Mouse (Mus musculus) right cerebral cortex, postnatal 4 days (tissue): Measurements from ENCODE around the gene Itm2c.

Source experiments
- DNase-seq: peaks from one replicate; pipeline ENCODE4 v3.0.0-alpha.2; 2022

The Itm2c gene

GRCm38 (mm10) chr1:85900521-85901333, 6.6 kb downstream of the Itm2c start:
- no peak for DNase-seq

GRCm38 (mm10) chr1:85901516-85902107, 7.5 kb downstream of the Itm2c start:
- no peak for DNase-seq

GRCm38 (mm10) chr1:85902108-85902561, 8.1 kb downstream of the Itm2c start:
- DNase-seq = no peak

- no peak for DNase-seq
These were observed 12.8 kb downstream of the Itm2c start for GRCm38 (mm10) chr1:85906892-85907291.

- no peak for DNase-seq
These were observed 14.9 kb downstream of the Itm2c start for GRCm38 (mm10) chr1:85908754-85909590.

GRCm38 (mm10) chr1:85913078-85913755, 19.1 kb downstream of the Itm2c start:
- DNase-seq = no peak

GRCm38 (mm10) chr1:85915890-85916289, 21.8 kb downstream of the Itm2c start:
- DNase-seq = no peak

- DNase-seq = no peak
These were observed 22.9 kb downstream of the Itm2c start for GRCm38 (mm10) chr1:85916830-85917450.

- DNase-seq = no peak
These were observed 25.5 kb downstream of the Itm2c start for GRCm38 (mm10) chr1:85919621-85920020.

GRCm38 (mm10) chr1:85921725-85922124, 27.6 kb downstream of the Itm2c start:
- DNase-seq = no peak

GRCm38 (mm10) chr1:85922127-85922864, 28.2 kb downstream of the Itm2c start:
- no peak for DNase-seq

GRCm38 (mm10) chr1:85922865-85923211, 28.8 kb downstream of the Itm2c start:
- DNase-seq = no peak

GRCm38 (mm10) chr1:85925183-85925582, 31.1 kb downstream of the Itm2c start:
- no peak for DNase-seq

GRCm38 (mm10) chr1:85928057-85928687, 34.1 kb downstream of the Itm2c start, which contains the start of gene 4933407L21Rik:
Gene 4933407L21Rik (plus strand): TSS chr1:85928483.
- peak; percentile 66 for DNase-seq

GRCm38 (mm10) chr1:85928688-85929065, 34.6 kb downstream of the Itm2c start:
- DNase-seq = no peak

GRCm38 (mm10) chr1:85929406-85929805, 35.3 kb downstream of the Itm2c start:
- DNase-seq = no peak

GRCm38 (mm10) chr1:85931170-85931569, 37.1 kb downstream of the Itm2c start:
- no peak for DNase-seq

GRCm38 (mm10) chr1:85933226-85933625, 39.1 kb downstream of the Itm2c start:
- no peak for DNase-seq

- DNase-seq = no peak
These were observed 39.8 kb downstream of the Itm2c start for GRCm38 (mm10) chr1:85933631-85934465.

GRCm38 (mm10) chr1:85934560-85934959, 40.5 kb downstream of the Itm2c start:
- no peak for DNase-seq
